Mouse (Mus musculus) olfactory bulb, adult 2 months (tissue): ENCODE data around the gene Ttc30b.

ENCODE experiments used
- CTCF ChIP-seq: fragments of 200-500 bp; IDR thresholded peaks from 2 replicates; pipeline ENCODE4 v1.5.1; 2012; ENCODE audit warnings: low read depth, mild to moderate bottlenecking, low read length, moderate library complexity; ENCODE audit not compliant: insufficient read depth
- POLR2A ChIP-seq: fragments of 200-500 bp; IDR thresholded peaks from 2 replicates; pipeline ENCODE4 v1.6.1; 2012; ENCODE audit warnings: mild to moderate bottlenecking, low read depth, low read length, moderate library complexity; ENCODE audit not compliant: insufficient read depth

GRCm38 (mm10) chr2:75930941-75931340 lies 7.4 kb downstream of the Ttc30b start:
- TF ChIP-seq POLR2A: no peak
- TF ChIP-seq CTCF: no peak
